Mouse (Mus musculus) spleen, adult 2 months (tissue): Measurements from ENCODE around the gene Slc29a3. TPM values are rescaled to one million over a fixed set of nuclear protein-coding genes. Genes with fewer than 3 reads are reported as not detected.

Experiments used
- DNase-seq, 2 experiments: peaks; one replicate each; pipeline versions ENCODE4 v3.0.0 to v3.0.0-alpha.2; 2012 to 2021; ENCODE audit warnings: low spot score in 2 of 2, low read depth in 1 of 2
- H3K27ac ChIP-seq: fragments of 200-500 bp; 2 replicates; pipeline ENCODE4 v1.5.1; 2012; ENCODE audit warnings: low read length, inconsistent platforms; ENCODE audit not compliant: insufficient read depth
- H3K27me3 ChIP-seq: fragments of 200-500 bp; 2 replicates; pipeline ENCODE4 v1.6.1; 2012; ENCODE audit warnings: mild to moderate bottlenecking, moderate library complexity, low read length, inconsistent platforms; ENCODE audit not compliant: control insufficient read depth, insufficient read depth
- H3K36me3 ChIP-seq: fragments of 200-500 bp; 2 replicates; pipeline ENCODE4 v1.6.1; 2012; ENCODE audit warnings: mild to moderate bottlenecking, low read length, inconsistent platforms; ENCODE audit not compliant: control insufficient read depth, insufficient read depth
- H3K4me1 ChIP-seq: fragments of 200-500 bp; 2 replicates; pipeline ENCODE4 v1.6.1; 2011; ENCODE audit warnings: inconsistent platforms; ENCODE audit not compliant: control insufficient read depth, insufficient read depth, insufficient read length
- H3K4me3 ChIP-seq: fragments of 200-500 bp; 2 replicates; pipeline ENCODE4 v1.5.1; 2011; ENCODE audit warnings: mild to moderate bottlenecking, inconsistent platforms; ENCODE audit not compliant: insufficient read depth, insufficient read length; ENCODE audit errors: extremely low read depth
- CTCF ChIP-seq: fragments of 200-500 bp; IDR thresholded peaks from 2 replicates; pipeline ENCODE4 v1.5.1; 2011; ENCODE audit warnings: mild to moderate bottlenecking, inconsistent platforms; ENCODE audit not compliant: insufficient read depth, insufficient read length, insufficient replicate concordance; ENCODE audit errors: extremely low read depth
- POLR2A ChIP-seq: fragments of 200-500 bp; IDR thresholded peaks from 2 replicates; pipeline ENCODE4 v1.6.1; 2011; ENCODE audit warnings: low read depth, low read length, inconsistent platforms
- WGBS: fragments of 180-500 bp; shearing (Covaris S2); methylation state at CpG from one replicate; pipeline ENCODE4 v1.1.7; 2018; 5-methylcytosine and 5-hydroxymethylcytosine counted together
- polyA plus RNA-seq: library from polyadenylated mRNA; depleted of rRNA; stranded (reverse); fragments of >200 nt; gene quantifications from 2 replicates; pipeline ENCODE4 v1.2.3, GENCODE M21; 2012; rRNA removed

The Slc29a3 gene
- polyA plus RNA-seq, 1 experiment = 19.9 TPM

DNA sequence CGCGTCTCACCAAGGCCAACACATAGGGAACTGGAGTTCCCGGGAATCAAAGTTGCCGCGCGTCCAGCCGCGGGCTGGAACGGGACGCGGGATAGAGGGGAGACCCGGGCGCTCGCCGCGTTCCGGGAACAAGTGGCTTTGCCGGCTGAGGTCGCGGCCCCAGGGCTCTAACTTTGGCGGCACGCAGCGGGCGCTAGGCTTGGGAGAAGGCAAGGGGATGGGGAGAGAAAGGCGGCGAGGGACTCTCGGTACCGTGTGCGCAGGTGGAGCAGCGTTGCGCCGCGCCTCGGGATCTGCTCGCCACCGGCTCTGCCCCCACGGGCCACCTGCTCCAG, 66.0 kb downstream of the Slc29a3 start:
- no peak for DNase-seq
- peaks cover 12% of the 10 kb centered on the region for H3K27me3 ChIP-seq
- 1% methylated on average over 37 of the region's 37 CpGs for WGBS
- no peak overlapping the region for H3K27ac ChIP-seq
- peak overlapping the region; percentile 55; the same call in 1 of the 2 replicates for H3K4me3 ChIP-seq
- no peaks in the 10 kb centered on the region for H3K36me3 ChIP-seq
- TF ChIP-seq CTCF (no peak), POLR2A (no peak)
- H3K4me1 ChIP-seq = peaks cover 11% of the 10 kb centered on the region

DNA sequence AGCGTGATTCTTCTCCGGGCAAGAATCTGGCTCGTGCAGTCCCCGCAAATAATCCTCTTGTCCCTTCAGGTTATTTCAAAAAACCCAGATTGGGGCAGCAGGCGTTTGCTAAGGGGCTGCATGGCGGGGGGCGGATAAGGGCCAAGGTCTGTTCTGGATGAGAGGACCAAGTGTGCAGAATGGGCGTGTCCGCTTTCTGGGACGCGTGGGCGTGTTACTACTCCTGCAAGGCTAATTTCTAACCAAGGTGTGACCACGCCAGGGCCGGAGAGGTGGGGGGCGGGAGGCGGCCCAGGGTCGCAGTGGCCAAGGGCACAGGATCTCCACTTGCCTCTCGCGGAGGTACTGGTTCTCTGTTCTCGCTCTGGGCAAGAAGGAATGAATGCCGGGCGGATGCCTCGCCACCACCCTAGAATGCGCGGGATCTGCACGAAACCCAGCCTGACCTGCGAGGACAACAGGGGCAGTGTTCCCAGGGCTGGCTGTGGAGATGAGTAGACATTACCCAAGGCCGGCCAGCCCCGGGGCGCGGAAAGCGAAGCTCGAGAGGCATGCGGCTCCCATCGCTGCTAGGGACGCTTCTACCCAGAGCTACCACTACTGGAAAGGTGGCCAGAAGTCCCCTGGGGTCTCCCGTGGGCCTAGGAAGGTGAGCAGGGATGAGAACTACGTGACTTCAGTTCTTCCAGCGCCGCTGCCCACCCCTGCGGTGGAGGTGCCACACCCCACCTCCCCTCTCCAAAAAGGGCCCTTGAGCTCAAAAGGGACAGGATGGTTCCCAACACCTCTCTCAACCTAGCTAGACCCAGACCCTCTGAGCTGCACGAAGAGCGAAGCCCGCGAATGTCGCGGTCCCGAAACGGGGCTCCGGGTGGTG, 66.6 kb downstream of the Slc29a3 start:
- whole genome bisulfite sequencing = 15% methylated on average over 50 of the region's 50 CpGs
- peaks cover 12% of the 10 kb centered on the region for H3K27me3 ChIP-seq
- DNase-seq = no peak

DNA sequence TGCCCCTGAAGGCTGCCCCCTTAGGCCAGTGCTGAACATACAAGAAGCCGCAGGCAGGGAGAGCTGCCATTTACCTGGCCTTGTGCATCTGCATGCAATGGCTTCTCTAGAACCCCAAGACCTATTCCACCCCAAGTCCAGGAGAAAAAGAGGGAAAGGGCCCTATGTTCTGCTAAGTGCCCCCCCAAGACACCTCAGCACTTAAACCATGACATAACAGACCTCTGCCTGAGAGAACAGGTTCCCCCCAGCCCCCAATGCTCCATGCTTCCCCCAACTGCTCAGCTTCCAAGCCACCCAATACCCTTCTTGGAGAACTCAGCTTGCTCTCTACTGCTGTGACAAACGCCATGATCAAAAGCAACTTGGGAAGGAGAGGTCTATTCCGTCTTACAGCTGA, 73.7 kb downstream of the Slc29a3 start:
- DNase-seq = no peak
- no peak for TF ChIP-seq POLR2A
- TF ChIP-seq CTCF = no peak
- no peaks in the 10 kb centered on the region for H3K4me1 ChIP-seq
- H3K36me3 ChIP-seq = no peaks in the 10 kb centered on the region
- no peak overlapping the region for H3K4me3 ChIP-seq
- WGBS = 88% methylated on average over 3 of the region's 3 CpGs
- no peaks in the 10 kb centered on the region for H3K27me3 ChIP-seq
- no peak overlapping the region for H3K27ac ChIP-seq

More for the DNA sequence above, 66.6 kb downstream of the Slc29a3 start:
- TF ChIP-seq CTCF (no peak), POLR2A (no peak)
- Histone ChIP-seq H3K36me3 (no peaks in the 10 kb centered on the region), H3K4me1 (peaks cover 5% of the 10 kb centered on the region; the same call in 1 of the 2 replicates), H3K27ac (no peak overlapping the region), H3K4me3 (no peak overlapping the region)

DNA sequence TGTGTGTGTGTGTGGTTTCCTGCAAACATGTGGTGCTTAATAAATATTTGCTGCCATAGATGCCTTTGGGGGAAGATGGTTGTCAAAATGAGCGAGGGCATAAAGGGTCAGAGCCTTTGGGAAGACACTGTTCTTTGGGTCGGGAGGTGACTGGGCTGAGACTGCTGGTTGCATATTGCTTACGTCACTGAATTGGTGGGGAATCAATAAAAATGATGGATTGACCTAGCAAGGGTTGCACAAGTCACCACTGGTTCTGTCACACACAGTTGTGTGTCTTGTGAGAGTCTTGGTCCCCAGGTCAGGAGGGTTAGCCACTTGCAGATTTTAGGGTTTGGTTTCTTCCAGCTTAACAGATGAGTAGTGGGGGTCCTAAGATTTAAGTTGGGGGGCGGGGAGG, 75.3 kb downstream of the Slc29a3 start:
- DNase-seq = no peak
- Histone ChIP-seq H3K27ac (no peak overlapping the region), H3K27me3 (no peaks in the 10 kb centered on the region)

DNA sequence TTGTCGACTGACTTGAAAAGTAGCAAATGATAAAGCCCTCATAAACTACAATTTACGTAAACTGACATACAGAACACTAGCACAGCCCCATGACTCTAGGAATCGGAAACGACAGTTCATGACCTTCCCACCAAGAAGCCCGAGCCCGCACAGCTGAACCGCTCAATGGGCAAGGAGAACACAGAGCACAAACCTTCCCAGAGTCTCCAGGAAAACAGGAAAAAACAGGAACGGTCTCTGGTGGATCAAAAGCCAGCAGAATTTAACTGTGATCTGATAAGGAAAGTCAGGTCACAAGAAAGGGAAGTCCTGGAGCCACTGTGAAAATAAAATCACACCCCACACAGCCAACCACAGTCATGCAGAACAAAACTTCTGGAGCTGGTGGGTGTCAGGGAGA, 82.4 kb downstream of the Slc29a3 start:
- Histone ChIP-seq H3K36me3 (no peaks in the 10 kb centered on the region), H3K27ac (no peak overlapping the region), H3K4me3 (no peak overlapping the region), H3K4me1 (no peaks in the 10 kb centered on the region), H3K27me3 (no peaks in the 10 kb centered on the region)
- DNase-seq = no peak
- 31% methylated on average over 8 of the region's 8 CpGs for WGBS
- TF ChIP-seq POLR2A (no peak), CTCF (no peak)

More for the DNA sequence above, 75.3 kb downstream of the Slc29a3 start:
- Histone ChIP-seq H3K4me1 (no peaks in the 10 kb centered on the region), H3K36me3 (no peaks in the 10 kb centered on the region), H3K4me3 (no peak overlapping the region)
- whole genome bisulfite sequencing = 88% methylated on average over 4 of the region's 4 CpGs
- TF ChIP-seq CTCF = no peak
- no peak for TF ChIP-seq POLR2A

DNA sequence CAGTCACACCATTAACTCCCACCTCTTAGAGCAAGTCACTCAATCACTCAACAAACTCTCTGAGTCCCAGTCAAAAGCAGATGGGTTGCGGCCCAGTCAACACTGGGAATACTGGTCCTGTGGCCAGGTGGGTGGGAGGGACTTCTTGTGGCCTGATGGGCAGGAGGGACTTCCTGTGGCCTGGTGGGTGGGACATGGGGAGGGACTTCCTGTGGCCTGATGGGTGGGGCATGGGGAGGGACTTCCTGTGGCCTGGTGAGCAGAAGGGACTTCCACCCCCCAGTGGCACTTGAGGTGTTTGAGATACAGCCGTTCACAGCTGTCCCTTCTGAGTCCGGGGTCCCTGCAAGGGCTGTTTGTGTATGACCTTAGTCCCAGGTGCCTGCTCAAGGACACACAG, 84.0 kb downstream of the Slc29a3 start:
- Histone ChIP-seq H3K4me1 (no peaks in the 10 kb centered on the region), H3K27ac (no peak overlapping the region), H3K4me3 (no peak overlapping the region), H3K27me3 (no peaks in the 10 kb centered on the region), H3K36me3 (no peaks in the 10 kb centered on the region)
- WGBS = 87% methylated on average over 3 of the region's 3 CpGs
- DNase-seq = no peak
- TF ChIP-seq CTCF = no peak
- no peak for TF ChIP-seq POLR2A

Other genes starting within 250 kb of the Slc29a3 start
- gene Cdh23, start 56.3 kb downstream of the Slc29a3 start, polyA plus RNA-seq = 2.1 and 2.7 TPM in 2 replicates
- gene Unc5b, start 78.8 kb upstream of the Slc29a3 start, polyA plus RNA-seq = 3.8 and 4.8 TPM in 2 replicates